Mouse (Mus musculus): ENCODE measurements at regions not wholly inside any gene's neighbourhood (a gene's known extent, or its start where the extent isn't known, plus 50 kb on each side); places are given as distances from the start of the nearest gene placed in this dataset.
A peak's percentile ranks its signal among the peaks of the same experiment; 100 is the strongest.

DNA sequence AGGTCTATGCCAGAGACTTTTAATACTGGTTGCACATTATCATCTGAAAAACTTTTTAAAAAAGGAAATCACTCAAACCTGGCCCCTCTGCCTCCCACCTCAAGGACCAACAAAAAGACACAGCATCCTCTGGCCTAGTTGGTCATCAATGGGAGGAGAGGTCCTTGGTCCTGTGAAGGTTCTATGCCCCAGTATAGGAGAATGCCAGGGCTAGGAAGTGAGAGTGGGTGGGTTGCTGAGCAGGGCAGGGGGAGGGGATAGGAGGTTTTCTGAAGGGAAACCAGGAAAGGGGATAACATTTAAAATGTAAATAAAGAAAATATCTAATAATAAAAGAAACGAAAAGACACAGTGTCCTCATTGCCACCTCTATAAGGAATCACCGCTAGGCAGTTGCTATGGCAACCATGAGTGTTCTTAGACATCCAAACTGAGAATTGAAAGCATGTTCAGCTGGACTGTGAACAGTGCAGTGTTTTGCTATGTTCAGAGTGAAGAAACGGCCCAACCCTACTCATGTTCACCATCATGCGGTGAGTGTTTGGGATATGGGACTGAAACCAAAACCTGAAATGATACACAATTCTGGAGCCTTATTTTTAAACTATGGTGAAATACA lies 82.5 kb upstream of the 4933402D24Rik start:
- no peak for DNase-seq (ENCODE audit: low spot score in 2 of 2)

DNA sequence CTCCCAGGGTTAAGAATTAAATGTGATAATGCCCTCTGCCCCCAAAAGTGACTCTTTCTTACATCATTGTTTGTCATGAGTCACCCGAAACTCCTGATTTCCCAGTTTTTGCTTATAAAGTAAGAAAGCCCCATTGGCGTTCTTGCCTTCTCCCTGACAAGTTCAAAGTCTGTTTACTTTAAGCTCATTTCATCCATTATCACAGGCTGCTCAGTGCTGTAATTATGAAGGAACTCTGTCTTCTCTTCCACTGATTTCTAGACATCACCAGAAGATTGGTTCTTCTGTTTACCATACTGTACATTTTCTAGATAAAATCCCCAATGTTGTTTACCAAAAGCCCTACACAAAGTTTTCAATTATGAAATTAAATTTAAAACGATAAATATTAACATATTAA lies 81.2 kb upstream of the 4933402D24Rik start:
- no peak for DNase-seq (ENCODE audit: low spot score in 2 of 2)

GRCm38 (mm10) chr1:63828174-63828844 lies 59.2 kb upstream of the 4933402D24Rik start:
- no peak for DNase-seq (ENCODE audit: low spot score in 2 of 2)

DNA sequence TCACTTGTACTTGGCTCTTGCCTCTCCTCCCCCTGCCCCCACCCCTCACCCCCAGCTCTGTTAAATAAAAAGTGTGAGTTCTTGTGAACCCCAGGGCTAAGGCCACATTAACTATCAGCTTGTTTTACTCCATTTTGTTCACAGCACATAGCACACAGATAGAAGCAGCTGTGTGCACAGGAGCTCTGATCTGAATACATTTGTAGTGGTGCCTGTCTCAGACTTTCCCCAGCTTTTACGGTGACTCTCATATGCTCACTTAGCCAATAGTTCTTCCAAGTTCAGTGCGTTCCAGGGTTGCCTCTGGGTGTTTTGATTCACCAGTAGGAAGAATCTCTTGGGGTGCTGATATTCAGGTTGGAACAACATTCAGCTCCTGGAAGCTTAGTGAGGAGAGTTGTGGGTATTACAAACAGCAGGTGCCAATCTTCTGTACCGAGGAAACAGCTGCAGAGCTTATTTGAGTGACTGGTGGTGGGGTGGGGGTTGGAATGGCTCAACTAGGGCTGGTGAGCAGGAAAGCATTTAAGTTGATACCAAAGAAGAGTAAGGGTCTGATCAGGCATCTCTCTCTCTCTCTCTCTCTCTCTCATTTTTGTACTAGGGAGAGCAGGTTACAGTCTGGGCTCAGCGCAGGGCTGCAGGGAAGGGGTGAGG lies 51.7 kb upstream of the 4933402D24Rik start:
- DNase-seq (ENCODE audit: low spot score in 2 of 2): no peak

GRCm38 (mm10) chr1:63819536-63820254 lies 50.6 kb upstream of the 4933402D24Rik start:
- DNase-seq (ENCODE audit: low spot score in 2 of 2): peak in 1 of 2 experiments; percentile 28
